Mouse (Mus musculus) C2C12 (cell line): ENCODE data around the gene Cyp2w1.

Source experiments
- CEBPB ChIP-seq: IDR thresholded peaks from one replicate; pipeline ENCODE4 v1.6.1; 2011; ENCODE audit warnings: low read depth, mild to moderate bottlenecking, control low read depth, moderate library complexity
- CTCF ChIP-seq: IDR thresholded peaks from one replicate; pipeline ENCODE4 v1.5.1; 2011; ENCODE audit not compliant: control insufficient read depth, insufficient read depth, insufficient read length

- TF ChIP-seq CTCF (no peak), CEBPB (no peak)
Measured at GRCm38 (mm10) chr5:139303646-139304061, 48.8 kb upstream of the Cyp2w1 start.
